Comparison of ENCODE assay signal across 10 mouse cellular contexts in genomic region chr15:92521686-92522085, GRCm38 (mm10).
DNase-seq lines count a peak whose midpoint lies in the region; ATAC-seq and TF ChIP-seq lines count a peak whose summit lies in the region.
"Had no signal": no experiment of that assay in that cellular context is flagged by ENCODE, and none has a peak within 500 bp of the region (broad histone marks: within the 10 kb centered on the region; RNA-seq: fewer than 3 reads in every experiment).

No protein-coding gene starts in this region.

- no peak for TF ChIP-seq CTCF in kidney, postnatal 0 days (IDR thresholded peaks at IDR 0.05; ENCODE audit: low read depth)

- ATAC-seq in kidney, postnatal 0 days (replicated peaks; ENCODE audit: low FRiP score, low read depth): no peak
- no peak for ATAC-seq in midbrain, embryonic 15.5 days (replicated peaks)

- no peak overlapping the region for H3K9ac ChIP-seq in kidney, postnatal 0 days (ENCODE audit: low read depth, low read length)
- H3K9ac ChIP-seq in midbrain, embryonic 15.5 days: no peak overlapping the region

- H3K4me3 ChIP-seq in kidney, postnatal 0 days (replicated peaks; ENCODE audit: low read depth, low read length): no peak overlapping the region
- H3K4me3 ChIP-seq in hindbrain, embryonic 10.5 days: no peak overlapping the region
- no peak overlapping the region for H3K4me3 ChIP-seq in midbrain, embryonic 15.5 days
- H3K4me3 ChIP-seq: megakaryocyte, embryonic 14.5 days had no signal

- peak overlapping the region; percentile 29; the same call in 1 of the 2 replicates for H3K4me2 ChIP-seq in kidney, postnatal 0 days (ENCODE audit: low read length)
- H3K4me2 ChIP-seq in midbrain, embryonic 15.5 days: peak overlapping the region; percentile 37

- H3K4me1 ChIP-seq in kidney, postnatal 0 days (replicated peaks; ENCODE audit: insufficient read depth, low read length): no peaks in the 10 kb centered on the region
- H3K4me1 ChIP-seq in hindbrain, embryonic 10.5 days (replicated peaks): peaks cover 12% of the 10 kb centered on the region; the same call in 1 of the 2 replicates
- peaks cover 16% of the 10 kb centered on the region for H3K4me1 ChIP-seq in midbrain, embryonic 15.5 days
- H3K4me1 ChIP-seq: megakaryocyte, embryonic 14.5 days had no signal

- H3K27me3 ChIP-seq in kidney, postnatal 0 days (ENCODE audit: insufficient read depth, low read length): no peaks in the 10 kb centered on the region
- peaks cover 8% of the 10 kb centered on the region for H3K27me3 ChIP-seq in hindbrain, embryonic 10.5 days (ENCODE audit: insufficient read depth, poor library complexity, severe bottlenecking)
- H3K27me3 ChIP-seq in midbrain, embryonic 15.5 days (replicated peaks): peaks cover 2% of the 10 kb centered on the region; the same call in 1 of the 2 replicates
- H3K27me3 ChIP-seq: megakaryocyte, embryonic 14.5 days had no signal

- no peaks in the 10 kb centered on the region for H3K9me3 ChIP-seq in kidney, postnatal 0 days (replicated peaks; ENCODE audit: low read length)
- peaks cover 1% of the 10 kb centered on the region; the same call in 1 of the 2 replicates for H3K9me3 ChIP-seq in hindbrain, embryonic 10.5 days
- no peaks in the 10 kb centered on the region for H3K9me3 ChIP-seq in midbrain, embryonic 15.5 days

- WGBS in kidney, postnatal 0 days: 22% methylated on average over 7 of the region's 7 CpGs
- WGBS in hindbrain, embryonic 10.5 days: 23% methylated on average over 7 of the region's 7 CpGs
- 20% methylated on average over 7 of the region's 7 CpGs for WGBS in midbrain, embryonic 15.5 days

- no peak overlapping the region for H3K27ac ChIP-seq in kidney, postnatal 0 days
- no peak overlapping the region for H3K27ac ChIP-seq in hindbrain, embryonic 10.5 days
- 0 out of 2 replicates have a peak overlapping the region, but pooled peaks have one; percentile 29 for H3K27ac ChIP-seq in midbrain, embryonic 15.5 days

- peak; percentile 29 for DNase-seq in kidney, postnatal 0 days (ENCODE audit: low spot score)
- no peak for DNase-seq in kidney, adult 11 months
- peak; percentile 49 for DNase-seq in embryo, embryonic 11 days
- peak; percentile 10 for DNase-seq in hindbrain, embryonic 10.5 days (ENCODE audit: low spot score)
- DNase-seq in gastrocnemius, adult 18-20 months (ENCODE audit: low spot score): no peak
- no peak for DNase-seq in right cerebral cortex, adult 18-20 months
- no peak for DNase-seq in ovary, postnatal 10 days (ENCODE audit: low spot score)
- DNase-seq: gastrocnemius, postnatal 10 days had no signal

- H3K36me3 ChIP-seq in kidney, postnatal 0 days (ENCODE audit: insufficient read depth, low read length): no peaks in the 10 kb centered on the region
- H3K36me3 ChIP-seq in hindbrain, embryonic 10.5 days: no peaks in the 10 kb centered on the region
- no peaks in the 10 kb centered on the region for H3K36me3 ChIP-seq in midbrain, embryonic 15.5 days (replicated peaks)

Comparison
In these comparisons a context has a peak if more than half of its experiments do, and no peak if none do; other contexts are left out.
1. DNase-seq: peak in kidney, postnatal 0 days (single experiment), embryo, embryonic 11 days (single experiment) and hindbrain, embryonic 10.5 days (single experiment); none in kidney, adult 11 months (single experiment), gastrocnemius, adult 18-20 months (single experiment), right cerebral cortex, adult 18-20 months (single experiment) and ovary, postnatal 10 days (single experiment).